Mouse (Mus musculus): ENCODE measurements around the gene Mavs.

DNA sequence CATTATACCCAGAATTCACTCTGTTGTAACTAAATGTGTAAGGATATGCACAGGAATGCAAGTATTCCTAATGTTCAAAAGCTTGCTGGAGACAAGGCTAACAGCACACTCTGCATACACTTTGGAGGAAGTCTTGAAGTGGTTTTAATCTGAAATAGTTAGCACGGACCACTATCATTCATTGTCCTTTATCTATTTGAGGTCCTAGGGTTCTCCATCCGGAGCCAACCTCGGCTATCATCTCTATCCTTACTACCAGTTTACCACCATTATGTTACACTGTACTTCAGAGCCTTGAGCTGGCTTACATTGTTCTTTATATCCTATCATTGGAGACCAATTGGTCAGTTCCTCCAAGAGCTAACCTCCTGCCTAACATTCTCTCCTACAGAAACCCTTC, 6.6 kb upstream of the Mavs start:
- TF ChIP-seq CTCF (IDR thresholded peaks at IDR 0.05; ENCODE audit: insufficient read depth, low read length) (no peak), POLR2A (IDR thresholded peaks at IDR 0.05; ENCODE audit: borderline replicate concordance, extremely low read depth, low read depth, low read length) (no peak)
